Mouse (Mus musculus) heart, embryonic 16.5 days (tissue): ENCODE measurements around the gene 4833427G06Rik. TPM values are rescaled to one million over a fixed set of nuclear protein-coding genes. Genes with fewer than 3 reads are reported as not detected.

Experiments
- ATAC-seq: fragments of 200-750 bp; cut with Nextera tagmentation; replicated peaks from 2 replicates; pipeline ENCODE4 v1.8.0; 2017; ENCODE audit warnings: moderate number of reproducible peaks; ENCODE audit not compliant: insufficient read depth, low FRiP score; ENCODE audit errors: extremely low read depth
- H3K27ac ChIP-seq: fragments of 300-500 bp; sonication (generic); 2 replicates; pipeline ENCODE4 v1.5.1; 2014; ENCODE audit warnings: mild to moderate bottlenecking, low read length, control low read depth, moderate library complexity
- H3K27me3 ChIP-seq: fragments of 300-500 bp; sonication (generic); 2 replicates; pipeline ENCODE4 v1.6.1; 2014; ENCODE audit warnings: low read length, mixed read lengths; ENCODE audit not compliant: control insufficient read depth, insufficient read depth
- H3K36me3 ChIP-seq: fragments of 300-500 bp; sonication (generic); 2 replicates; pipeline ENCODE4 v1.6.1; 2014; ENCODE audit not compliant: control insufficient read depth, insufficient read depth
- H3K4me1 ChIP-seq: fragments of 300-500 bp; sonication (generic); 2 replicates; pipeline ENCODE4 v1.6.1; 2014; ENCODE audit warnings: low read length, mixed read lengths; ENCODE audit not compliant: control insufficient read depth, insufficient read depth
- H3K4me2 ChIP-seq: fragments of 300-500 bp; sonication (generic); 2 replicates; pipeline ENCODE4 v1.6.1; 2014; ENCODE audit warnings: low read depth, mild to moderate bottlenecking, control low read depth, low read length
- H3K4me3 ChIP-seq: fragments of 300-500 bp; sonication (generic); 2 replicates; pipeline ENCODE4 v1.5.1; 2014; ENCODE audit warnings: mild to moderate bottlenecking, control low read depth, low read length
- H3K9ac ChIP-seq: fragments of 300-500 bp; sonication (generic); 2 replicates; pipeline ENCODE4 v1.6.1; 2014; ENCODE audit warnings: low read length, control low read depth
- H3K9me3 ChIP-seq: fragments of 300-500 bp; sonication (generic); replicated peaks from 2 replicates; pipeline ENCODE4 v1.6.1; 2016; ENCODE audit warnings: low read length; ENCODE audit not compliant: control insufficient read depth
- WGBS: fragments of 180-500 bp; shearing (Covaris S2); extraction: QIAGEN DNeasy Blood & Tissue Kit; methylation state at CpG from one replicate; pipeline ENCODE4 v1.1.7; 2014; 5-methylcytosine and 5-hydroxymethylcytosine counted together
- polyA plus RNA-seq: library from polyadenylated mRNA; unstranded; fragments of >200 nt; fragmentation: Nextera tagmentation; extraction: Ambion mirVana; gene quantifications from 2 replicates; pipeline ENCODE4 v1.2.1, GENCODE M21; 2015

Gene 4833427G06Rik
- polyA plus RNA-seq, 1 experiment from 2014 or later = 0.29 TPM

- no peak overlapping the region for H3K9ac ChIP-seq
- H3K4me2 ChIP-seq = no peak overlapping the region
- no peaks in the 10 kb centered on the region for H3K4me1 ChIP-seq
- WGBS = 74% methylated on average over 4 of the region's 4 CpGs
- ATAC-seq = no peak
- H3K27ac ChIP-seq = no peak overlapping the region
- H3K9me3 ChIP-seq = no peaks in the 10 kb centered on the region
- H3K4me3 ChIP-seq = no peak overlapping the region
- no peaks in the 10 kb centered on the region for H3K27me3 ChIP-seq
- H3K36me3 ChIP-seq = no peaks in the 10 kb centered on the region
Measured at GRCm38 (mm10) chr9:51137432-51137831, 35.6 kb upstream of the 4833427G06Rik start.

- no peaks in the 10 kb centered on the region for H3K9me3 ChIP-seq
- no peak overlapping the region for H3K4me3 ChIP-seq
- H3K27me3 ChIP-seq = no peaks in the 10 kb centered on the region
- 63% methylated on average over 3 of the region's 3 CpGs for WGBS
- no peak overlapping the region for H3K9ac ChIP-seq
- H3K4me1 ChIP-seq = no peaks in the 10 kb centered on the region
- ATAC-seq = no peak
- no peak overlapping the region for H3K4me2 ChIP-seq
- H3K36me3 ChIP-seq = no peaks in the 10 kb centered on the region
- no peak overlapping the region for H3K27ac ChIP-seq
Measured at GRCm38 (mm10) chr9:51136985-51137384, 35.1 kb upstream of the 4833427G06Rik start.

GRCm38 (mm10) chr9:51114767-51115166 is 12.9 kb upstream of the 4833427G06Rik start:
- no peaks in the 10 kb centered on the region for H3K36me3 ChIP-seq
- 68% methylated on average over 4 of the region's 4 CpGs for WGBS
- no peak for ATAC-seq

GRCm38 (mm10) chr9:51105751-51106150 is 3.9 kb upstream of the 4833427G06Rik start:
- H3K4me3 ChIP-seq = no peak overlapping the region
- H3K27me3 ChIP-seq = peaks cover 5% of the 10 kb centered on the region
- no peak overlapping the region for H3K9ac ChIP-seq
- WGBS = 77% methylated on average over 2 of the region's 2 CpGs
- no peak overlapping the region for H3K4me2 ChIP-seq
- no peak overlapping the region for H3K27ac ChIP-seq
- ATAC-seq = no peak
- H3K4me1 ChIP-seq = peaks cover 3% of the 10 kb centered on the region
- H3K9me3 ChIP-seq = no peaks in the 10 kb centered on the region
- H3K36me3 ChIP-seq = no peaks in the 10 kb centered on the region

More at GRCm38 (mm10) chr9:51114767-51115166, 12.9 kb upstream of the 4833427G06Rik start:
- no peak overlapping the region for H3K4me2 ChIP-seq
- H3K9me3 ChIP-seq = no peaks in the 10 kb centered on the region
- H3K4me3 ChIP-seq = no peak overlapping the region
- H3K27me3 ChIP-seq = no peaks in the 10 kb centered on the region
- no peak overlapping the region for H3K27ac ChIP-seq
- no peaks in the 10 kb centered on the region for H3K4me1 ChIP-seq
- no peak overlapping the region for H3K9ac ChIP-seq

- peak overlapping the region; percentile 100 for H3K4me2 ChIP-seq
- peak overlapping the region; percentile 65 for H3K4me3 ChIP-seq
- H3K27me3 ChIP-seq = peaks cover 8% of the 10 kb centered on the region
- H3K9me3 ChIP-seq = no peaks in the 10 kb centered on the region
- 10% methylated on average over 30 of the region's 30 CpGs for WGBS
- no peak overlapping the region for H3K27ac ChIP-seq
- no peaks in the 10 kb centered on the region for H3K36me3 ChIP-seq
- H3K4me1 ChIP-seq = peaks cover 3% of the 10 kb centered on the region
- H3K9ac ChIP-seq = peak overlapping the region; percentile 70
- peak; percentile 14; the same call in 1 of the 2 replicates for ATAC-seq
Measured at GRCm38 (mm10) chr9:51103808-51104514, 2.1 kb upstream of the 4833427G06Rik start.

GRCm38 (mm10) chr9:51102963-51103807 is 1.3 kb upstream of the 4833427G06Rik start:
- Histone ChIP-seq H3K4me2 (peak overlapping the region; percentile 100), H3K9me3 (no peaks in the 10 kb centered on the region), H3K4me1 (peaks cover 3% of the 10 kb centered on the region), H3K4me3 (peak overlapping the region; percentile 65), H3K27me3 (peaks cover 8% of the 10 kb centered on the region), H3K9ac (peak overlapping the region; percentile 70), H3K36me3 (no peaks in the 10 kb centered on the region), H3K27ac (no peak overlapping the region)
- ATAC-seq = peak; percentile 41; the same call in 1 of the 2 replicates
- WGBS = 2% methylated on average over 41 of the region's 44 CpGs

- Histone ChIP-seq H3K4me1 (no peaks in the 10 kb centered on the region), H3K4me2 (no peak overlapping the region), H3K36me3 (no peaks in the 10 kb centered on the region), H3K27me3 (peaks cover 3% of the 10 kb centered on the region; the same call in 1 of the 2 replicates), H3K9ac (no peak overlapping the region), H3K27ac (no peak overlapping the region), H3K9me3 (no peaks in the 10 kb centered on the region), H3K4me3 (no peak overlapping the region)
- WGBS = 33% methylated on average over 2 of the region's 2 CpGs
- no peak for ATAC-seq
Measured at GRCm38 (mm10) chr9:51096306-51096705, 5.6 kb downstream of the 4833427G06Rik start.

- ATAC-seq = no peak
- H3K9me3 ChIP-seq = no peaks in the 10 kb centered on the region
- no peak overlapping the region for H3K4me3 ChIP-seq
- H3K4me2 ChIP-seq = no peak overlapping the region
- H3K9ac ChIP-seq = no peak overlapping the region
- H3K27me3 ChIP-seq = no peaks in the 10 kb centered on the region
- no peaks in the 10 kb centered on the region for H3K36me3 ChIP-seq
- H3K27ac ChIP-seq = no peak overlapping the region
- H3K4me1 ChIP-seq = no peaks in the 10 kb centered on the region
- 40% methylated on average over 5 of the region's 5 CpGs for WGBS
Measured at GRCm38 (mm10) chr9:51093697-51094096, 8.2 kb downstream of the 4833427G06Rik start.

- ATAC-seq = no peak
- H3K27ac ChIP-seq = no peak overlapping the region
- no peaks in the 10 kb centered on the region for H3K27me3 ChIP-seq
- no peak overlapping the region for H3K4me2 ChIP-seq
- no peaks in the 10 kb centered on the region for H3K36me3 ChIP-seq
- H3K9ac ChIP-seq = no peak overlapping the region
- peaks cover 5% of the 10 kb centered on the region for H3K4me1 ChIP-seq
- 75% methylated on average over 5 of the region's 5 CpGs for WGBS
- H3K9me3 ChIP-seq = no peaks in the 10 kb centered on the region
- H3K4me3 ChIP-seq = no peak overlapping the region
Measured at GRCm38 (mm10) chr9:51081614-51082013, 20.3 kb downstream of the 4833427G06Rik start.
